Mouse (Mus musculus) limb, embryonic 15.5 days (tissue): ENCODE measurements around the gene Ccdc27. TPM values are rescaled to one million over a fixed set of nuclear protein-coding genes. Genes with fewer than 3 reads are reported as not detected.
A peak's percentile ranks its signal among the peaks of the same experiment; 100 is the strongest.

Experiments used
- ATAC-seq: fragments of 200-750 bp; cut with Nextera tagmentation; 2 replicates; pipeline ENCODE4 v1.8.0; 2017; ENCODE audit warnings: low read depth, moderate TSS enrichment; ENCODE audit not compliant: insufficient number of reproducible peaks, low FRiP score, low TSS enrichment
- H3K27ac ChIP-seq: fragments of 300-500 bp; sonication (generic); 2 replicates; pipeline ENCODE4 v1.5.1; 2015; ENCODE audit warnings: moderate library complexity, mild to moderate bottlenecking, inconsistent platforms
- H3K27me3 ChIP-seq: fragments of 300-500 bp; sonication (generic); 2 replicates; pipeline ENCODE4 v1.6.1; 2015; ENCODE audit warnings: inconsistent platforms
- H3K36me3 ChIP-seq: fragments of 300-500 bp; sonication (generic); 2 replicates; pipeline ENCODE4 v1.6.1; 2015; ENCODE audit warnings: inconsistent platforms
- H3K4me1 ChIP-seq: fragments of 300-500 bp; sonication (generic); 2 replicates; pipeline ENCODE4 v1.6.1; 2015; ENCODE audit warnings: inconsistent platforms
- H3K4me2 ChIP-seq: fragments of 300-500 bp; sonication (generic); 2 replicates; pipeline ENCODE4 v1.6.1; 2015; ENCODE audit warnings: mild to moderate bottlenecking, inconsistent platforms
- H3K4me3 ChIP-seq: fragments of 300-500 bp; sonication (generic); 2 replicates; pipeline ENCODE4 v1.5.1; 2015; ENCODE audit warnings: mild to moderate bottlenecking, inconsistent platforms
- H3K9ac ChIP-seq: fragments of 300-500 bp; sonication (generic); 2 replicates; pipeline ENCODE4 v1.6.1; 2015; ENCODE audit warnings: inconsistent platforms
- H3K9me3 ChIP-seq: fragments of 300-500 bp; sonication (generic); 2 replicates; pipeline ENCODE4 v1.6.1; 2016; ENCODE audit warnings: inconsistent platforms
- WGBS: fragments of 180-500 bp; shearing (Covaris S2); methylation state at CpG from one replicate; pipeline ENCODE4 v1.1.7; 2015; 5-methylcytosine and 5-hydroxymethylcytosine counted together
- polyA plus RNA-seq: library from polyadenylated mRNA; unstranded; fragments of >200 nt; fragmentation: Nextera tagmentation; extraction: Ambion mirVana; gene quantifications from 2 replicates; pipeline ENCODE4 v1.2.1, GENCODE M21; 2015

Ccdc27 gene
- not detected in 2 replicates for polyA plus RNA-seq

GRCm38 (mm10) chr4:154042577-154042976 is at the start of gene Ccdc27:
Ccdc27 (minus strand) TSS chr4:154042677.
- H3K27me3 ChIP-seq: no peaks in the 10 kb centered on the region

GRCm38 (mm10) chr4:154091356-154091755 is 48.9 kb upstream of the Ccdc27 start:
- Histone ChIP-seq H3K4me3 (no peak overlapping the region), H3K27me3 (peaks cover 51% of the 10 kb centered on the region), H3K36me3 (no peaks in the 10 kb centered on the region), H3K4me2 (no peak overlapping the region), H3K4me1 (0 out of 2 replicates have a peak, but pooled peaks cover 3% of the 10 kb centered on the region), H3K9me3 (no peaks in the 10 kb centered on the region), H3K9ac (no peak overlapping the region), H3K27ac (no peak overlapping the region; the same call in 1 of the 2 replicates)
- WGBS: 73% methylated on average over 8 of the region's 8 CpGs
- ATAC-seq: no peak

More at GRCm38 (mm10) chr4:154042577-154042976, at the start of gene Ccdc27:
- ATAC-seq: no peak
- 79% methylated on average over 9 of the region's 9 CpGs for WGBS
- Histone ChIP-seq H3K27ac (no peak within 1 kb of the TSS), H3K4me1 (no peaks in the 10 kb centered on the region), H3K4me2 (no peak within 1 kb of the TSS), H3K4me3 (no peak within 1 kb of the TSS), H3K36me3 (no peaks in the 10 kb centered on the region), H3K9ac (no peak within 1 kb of the TSS), H3K9me3 (no peaks in the 10 kb centered on the region)

- WGBS: 54% methylated on average over 5 of the region's 5 CpGs
- no peak overlapping the region for H3K4me3 ChIP-seq
- H3K27me3 ChIP-seq: peaks cover 37% of the 10 kb centered on the region
- H3K4me2 ChIP-seq: no peak overlapping the region
- 0 out of 2 replicates have a peak, but pooled peaks cover 3% of the 10 kb centered on the region for H3K4me1 ChIP-seq
- no peak overlapping the region for H3K9ac ChIP-seq
- H3K36me3 ChIP-seq: no peaks in the 10 kb centered on the region
- no peak overlapping the region for H3K27ac ChIP-seq
- no peak for ATAC-seq
- no peaks in the 10 kb centered on the region for H3K9me3 ChIP-seq
Observed at GRCm38 (mm10) chr4:154089205-154089604, 46.7 kb upstream of the Ccdc27 start.

GRCm38 (mm10) chr4:154086436-154086835 is 44.0 kb upstream of the Ccdc27 start:
- H3K9ac ChIP-seq: no peak overlapping the region
- peaks cover 7% of the 10 kb centered on the region for H3K4me1 ChIP-seq
- no peak overlapping the region for H3K4me2 ChIP-seq
- no peak overlapping the region for H3K27ac ChIP-seq
- H3K9me3 ChIP-seq: no peaks in the 10 kb centered on the region
- peaks cover 44% of the 10 kb centered on the region for H3K27me3 ChIP-seq
- 70% methylated on average over 8 of the region's 8 CpGs for WGBS
- no peak for ATAC-seq
- no peaks in the 10 kb centered on the region for H3K36me3 ChIP-seq
- no peak overlapping the region for H3K4me3 ChIP-seq

- Histone ChIP-seq H3K27me3 (peaks cover 45% of the 10 kb centered on the region), H3K9ac (no peak overlapping the region), H3K36me3 (no peaks in the 10 kb centered on the region), H3K9me3 (no peaks in the 10 kb centered on the region), H3K4me2 (no peak overlapping the region), H3K4me1 (peaks cover 10% of the 10 kb centered on the region), H3K27ac (no peak overlapping the region), H3K4me3 (no peak overlapping the region)
- 61% methylated on average over 3 of the region's 3 CpGs for WGBS
- ATAC-seq: no peak
Observed at GRCm38 (mm10) chr4:154085856-154086255, 43.4 kb upstream of the Ccdc27 start.

- H3K4me2 ChIP-seq: peak overlapping the region; percentile 33; the same call in 1 of the 2 replicates
Observed at GRCm38 (mm10) chr4:154081974-154082373, 39.5 kb upstream of the Ccdc27 start.

GRCm38 (mm10) chr4:154081021-154081420 is 38.5 kb upstream of the Ccdc27 start:
- no peak overlapping the region for H3K27ac ChIP-seq
- H3K9me3 ChIP-seq: no peaks in the 10 kb centered on the region
- H3K9ac ChIP-seq: no peak overlapping the region
- WGBS: 2% methylated on average over 13 of the region's 13 CpGs
- H3K36me3 ChIP-seq: no peaks in the 10 kb centered on the region
- ATAC-seq: no peak
- peaks cover 10% of the 10 kb centered on the region for H3K4me1 ChIP-seq
- H3K27me3 ChIP-seq: peaks cover 57% of the 10 kb centered on the region
- peak overlapping the region; percentile 31 for H3K4me3 ChIP-seq
- H3K4me2 ChIP-seq: peak overlapping the region; percentile 33

More at GRCm38 (mm10) chr4:154081974-154082373, 39.5 kb upstream of the Ccdc27 start:
- 8% methylated on average over 1 of the region's 1 CpGs for WGBS
- H3K9ac ChIP-seq: no peak overlapping the region
- peaks cover 10% of the 10 kb centered on the region for H3K4me1 ChIP-seq
- H3K27ac ChIP-seq: no peak overlapping the region
- H3K27me3 ChIP-seq: peaks cover 57% of the 10 kb centered on the region
- no peak overlapping the region for H3K4me3 ChIP-seq
- no peaks in the 10 kb centered on the region for H3K9me3 ChIP-seq
- no peaks in the 10 kb centered on the region for H3K36me3 ChIP-seq
- no peak for ATAC-seq

GRCm38 (mm10) chr4:154080211-154080610 is 37.7 kb upstream of the Ccdc27 start:
- Histone ChIP-seq H3K9me3 (no peaks in the 10 kb centered on the region), H3K27me3 (peaks cover 57% of the 10 kb centered on the region), H3K9ac (no peak overlapping the region), H3K4me2 (no peak overlapping the region), H3K27ac (no peak overlapping the region), H3K4me1 (peaks cover 10% of the 10 kb centered on the region), H3K36me3 (no peaks in the 10 kb centered on the region), H3K4me3 (peak overlapping the region; percentile 31)
- no peak for ATAC-seq
- 61% methylated on average over 4 of the region's 4 CpGs for WGBS

GRCm38 (mm10) chr4:154071941-154072340 is 29.5 kb upstream of the Ccdc27 start:
- no peaks in the 10 kb centered on the region for H3K36me3 ChIP-seq
- no peaks in the 10 kb centered on the region for H3K9me3 ChIP-seq
- H3K4me2 ChIP-seq: no peak overlapping the region
- H3K9ac ChIP-seq: no peak overlapping the region
- H3K4me3 ChIP-seq: no peak overlapping the region
- WGBS: 8% methylated on average over 13 of the region's 16 CpGs
- H3K27ac ChIP-seq: no peak overlapping the region
- peaks cover 42% of the 10 kb centered on the region for H3K27me3 ChIP-seq
- no peaks in the 10 kb centered on the region for H3K4me1 ChIP-seq
- ATAC-seq: no peak

GRCm38 (mm10) chr4:154071521-154071920 is 29.0 kb upstream of the Ccdc27 start:
- WGBS: under 1% methylated on average over 15 of the region's 20 CpGs
- no peak overlapping the region for H3K4me2 ChIP-seq
- ATAC-seq: no peak
- no peaks in the 10 kb centered on the region for H3K4me1 ChIP-seq
- peaks cover 42% of the 10 kb centered on the region for H3K27me3 ChIP-seq
- H3K4me3 ChIP-seq: no peak overlapping the region
- no peaks in the 10 kb centered on the region for H3K36me3 ChIP-seq
- no peak overlapping the region for H3K27ac ChIP-seq
- H3K9me3 ChIP-seq: no peaks in the 10 kb centered on the region
- H3K9ac ChIP-seq: no peak overlapping the region

GRCm38 (mm10) chr4:154070896-154071295 is 28.4 kb upstream of the Ccdc27 start:
- no peak overlapping the region for H3K27ac ChIP-seq
- no peaks in the 10 kb centered on the region for H3K36me3 ChIP-seq
- H3K9me3 ChIP-seq: no peaks in the 10 kb centered on the region
- peaks cover 42% of the 10 kb centered on the region for H3K27me3 ChIP-seq
- H3K4me2 ChIP-seq: no peak overlapping the region
- no peak overlapping the region for H3K9ac ChIP-seq
- H3K4me1 ChIP-seq: no peaks in the 10 kb centered on the region
- WGBS: 0% methylated on average over 5 of the region's 5 CpGs
- H3K4me3 ChIP-seq: no peak overlapping the region
- ATAC-seq: no peak

GRCm38 (mm10) chr4:154064827-154065773 is 22.6 kb upstream of the Ccdc27 start:
- H3K4me3 ChIP-seq: no peak overlapping the region
- H3K36me3 ChIP-seq: no peaks in the 10 kb centered on the region
- no peak for ATAC-seq
- no peak overlapping the region for H3K27ac ChIP-seq
- no peak overlapping the region for H3K9ac ChIP-seq
- H3K4me2 ChIP-seq: no peak overlapping the region
- H3K9me3 ChIP-seq: no peaks in the 10 kb centered on the region
- H3K4me1 ChIP-seq: no peaks in the 10 kb centered on the region
- H3K27me3 ChIP-seq: peaks cover 24% of the 10 kb centered on the region; the same call in 1 of the 2 replicates
- WGBS: 61% methylated on average over 14 of the region's 14 CpGs
